Mouse (Mus musculus): ENCODE data around the gene Gm10600.
"Not testable (repeated sequence)": the region's sequence is repeated elsewhere in the genome, so short reads cannot be mapped to it uniquely, and the experiment has no call there.

Gm10600 gene

GRCm38 (mm10) chr4:42240339-42240738 lies at the start of gene Gm10600:
TSS of gene Gm10600 (plus strand) at chr4:42240639.
- not testable (repeated sequence) for DNase-seq (ENCODE audit: low spot score)

GRCm38 (mm10) chr4:42255467-42255866 lies 15.0 kb downstream of the Gm10600 start, which contains the start of gene Ccl21b:
TSS of gene Ccl21b (plus strand) at chr4:42255767.
- not testable (repeated sequence) for DNase-seq (ENCODE audit: low spot score)
